Mouse (Mus musculus) G1E (cell line): ENCODE data around the gene Actr6. TPM values are rescaled to one million over a fixed set of nuclear protein-coding genes. Genes with fewer than 3 reads are reported as not detected.

Experiments
- ATAC-seq: 2 replicates; pipeline ENCODE4 v1.8.0; 2016; ENCODE audit warnings: mild to moderate bottlenecking; ENCODE audit not compliant: insufficient number of reproducible peaks, poor library complexity, low FRiP score, severe bottlenecking; ENCODE audit errors: extremely low read depth
- DNase-seq: peaks from one replicate; pipeline ENCODE4 v3.0.0; 2012; ENCODE audit warnings: low spot score
- H3K27me3 ChIP-seq: 2 replicates; pipeline ENCODE4 v1.6.1; 2012; ENCODE audit warnings: mild to moderate bottlenecking, low read length, inconsistent platforms; ENCODE audit not compliant: insufficient read depth
- H3K36me3 ChIP-seq: replicated peaks from 2 replicates; pipeline ENCODE3; 2012; ENCODE audit warnings: mild to moderate bottlenecking, inconsistent platforms
- H3K4me1 ChIP-seq: 2 replicates; pipeline ENCODE4 v1.6.1; 2012; ENCODE audit warnings: low read depth, low read length, inconsistent platforms, mixed read lengths; ENCODE audit not compliant: insufficient read depth
- H3K4me3 ChIP-seq: 2 replicates; pipeline ENCODE4 v1.5.1; 2012; ENCODE audit warnings: low read depth, mild to moderate bottlenecking, inconsistent platforms, low read length, moderate library complexity, mixed read lengths
- H3K9me3 ChIP-seq: replicated peaks from 2 replicates; pipeline ENCODE4 v1.6.1; 2012; ENCODE audit warnings: inconsistent platforms
- CTCF ChIP-seq: IDR thresholded peaks from 2 replicates; pipeline ENCODE4 v1.5.1; 2012; ENCODE audit warnings: low read depth, low read length, inconsistent platforms, mixed read lengths
- GATA1 ChIP-seq: IDR thresholded peaks from 2 replicates; pipeline ENCODE4 v1.6.1; 2012; ENCODE audit warnings: borderline replicate concordance, low read length, inconsistent platforms, mixed read lengths
- GATA2 ChIP-seq: IDR thresholded peaks from 2 replicates; pipeline ENCODE4 v1.6.1; 2012; ENCODE audit warnings: low read depth, low read length, inconsistent platforms, borderline replicate concordance
- POLR2AphosphoS5 ChIP-seq: IDR thresholded peaks from 2 replicates; pipeline ENCODE4 v1.6.1; 2012; ENCODE audit warnings: low read depth, low read length, inconsistent platforms; ENCODE audit not compliant: insufficient replicate concordance
- TAL1 ChIP-seq: conservative IDR thresholded peaks from 2 replicates; pipeline ENCODE4 v1.6.1; 2012; ENCODE audit warnings: low read depth, low read length, inconsistent platforms, mixed read lengths
- polyA plus RNA-seq: library from polyadenylated mRNA; stranded (reverse); fragments of >175 nt; gene quantifications from 2 replicates; pipeline ENCODE4 v1.2.3, GENCODE M21; 2012
- total RNA-seq, 2 experiments: library from RNA; stranded (forward) in 1 of 2; stranded (reverse) in 1 of 2; fragments of 200-1000 nt in 1 of 2; fragments of >200 nt in 1 of 2; fragmentation: Nextera tagmentation in 1 of 2; gene quantifications; 2 replicates each; pipeline ENCODE4 v1.2.3; 2014 to 2017

Actr6 gene
- total and polyA plus RNA-seq, 3 experiments: 0.60 to 26.4 (median 18.9) TPM

DNA sequence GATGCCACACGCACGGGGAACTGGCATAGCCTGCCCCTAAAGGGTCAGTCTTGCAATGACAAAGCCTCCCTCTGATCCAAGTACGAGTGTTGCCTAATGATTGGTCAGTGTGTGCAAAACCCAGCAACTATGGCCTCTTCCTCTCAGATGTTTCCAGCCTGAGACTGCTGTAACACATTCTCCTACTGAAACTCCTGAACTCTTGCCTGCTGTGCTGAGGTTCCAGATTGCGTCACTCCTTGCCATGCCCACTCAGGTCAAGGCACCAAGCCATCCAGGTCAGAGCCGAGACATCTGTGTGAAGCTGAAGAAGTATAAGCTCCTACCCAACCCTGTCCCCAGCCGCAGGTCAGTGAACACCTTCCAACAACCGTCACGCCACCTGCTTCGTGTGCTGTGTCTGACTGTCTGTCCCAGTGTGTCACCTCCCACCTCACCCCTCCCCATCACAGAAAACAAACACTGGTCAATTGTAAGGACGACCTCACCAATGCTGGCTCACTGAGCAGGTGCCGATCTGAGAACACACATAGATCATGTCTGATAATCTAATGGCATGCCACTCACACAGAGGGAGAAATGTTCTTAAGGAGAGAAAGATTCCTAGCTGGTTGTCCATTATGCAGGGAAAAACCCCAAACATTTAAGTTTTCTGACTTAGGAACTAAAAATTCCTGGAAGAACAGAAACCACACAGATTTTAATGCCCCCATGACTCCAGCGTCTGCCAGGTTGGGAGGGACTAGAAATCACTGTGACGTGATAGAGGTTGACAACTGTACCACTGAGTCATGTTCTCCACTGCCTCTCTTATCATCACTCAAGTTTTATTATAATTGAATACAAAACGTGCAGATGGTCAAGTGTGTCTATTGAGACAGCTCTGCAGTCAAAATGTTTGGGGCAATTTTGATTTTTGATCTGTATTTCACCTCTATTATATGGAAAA, 9.6 kb downstream of the Actr6 start:
- H3K4me3 ChIP-seq: no peak overlapping the region
- DNase-seq (no peak), ATAC-seq (no peak)
- H3K9me3 ChIP-seq: no peaks in the 10 kb centered on the region
- no peaks in the 10 kb centered on the region for H3K4me1 ChIP-seq
- H3K36me3 ChIP-seq: peaks cover 68% of the 10 kb centered on the region
- no peaks in the 10 kb centered on the region for H3K27me3 ChIP-seq
- no peak for TF ChIP-seq TAL1
- TF ChIP-seq GATA2: no peak
- TF ChIP-seq CTCF: no peak
- TF ChIP-seq GATA1: no peak
- no peak for TF ChIP-seq POLR2AphosphoS5

DNA sequence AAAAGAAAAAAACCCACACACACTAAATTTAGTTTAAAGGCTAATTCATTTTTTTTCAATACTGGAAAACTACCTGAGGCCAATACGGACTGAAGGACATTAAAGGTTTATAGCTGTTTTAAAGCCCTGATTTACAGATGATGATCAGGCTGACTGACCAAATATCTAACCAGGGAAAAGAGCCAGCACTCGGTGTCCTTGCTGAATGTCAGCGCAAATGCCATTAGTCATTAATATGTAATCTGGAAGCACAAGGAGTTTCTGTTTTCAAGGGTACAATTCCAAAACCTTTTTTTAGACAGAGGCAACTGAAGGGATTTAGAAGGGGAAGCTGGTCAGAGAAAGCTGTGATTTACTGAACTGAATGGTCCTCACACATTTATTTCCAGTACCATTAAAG, 11.3 kb downstream of the Actr6 start:
- ATAC-seq: no peak
- no peaks in the 10 kb centered on the region for H3K4me1 ChIP-seq
- no peak for DNase-seq
- H3K36me3 ChIP-seq: peaks cover 66% of the 10 kb centered on the region
- no peak overlapping the region for H3K4me3 ChIP-seq
- H3K9me3 ChIP-seq: no peaks in the 10 kb centered on the region
- H3K27me3 ChIP-seq: no peaks in the 10 kb centered on the region
- TF ChIP-seq CTCF (no peak), GATA1 (no peak), GATA2 (no peak), POLR2AphosphoS5 (no peak), TAL1 (no peak)

DNA sequence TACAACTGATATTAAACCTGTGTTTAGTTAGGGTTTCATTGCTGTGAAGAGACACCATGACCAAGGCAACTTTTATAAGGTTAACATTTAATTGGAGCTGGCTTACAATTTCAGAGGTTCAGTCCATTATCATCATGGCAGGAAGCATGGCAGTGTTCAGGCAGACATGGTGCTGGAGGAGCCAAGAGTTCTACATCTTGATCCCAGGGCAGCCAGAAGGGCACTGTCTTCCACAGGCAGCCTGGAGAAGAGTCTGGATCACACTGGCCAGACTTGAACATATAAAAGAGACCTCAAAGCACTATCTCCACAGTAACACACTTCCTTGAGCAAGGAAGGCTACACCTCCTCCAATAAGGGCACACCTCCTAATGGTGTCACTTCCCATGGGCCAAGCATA, 11.8 kb downstream of the Actr6 start:
- Histone ChIP-seq H3K9me3 (no peaks in the 10 kb centered on the region), H3K4me1 (no peaks in the 10 kb centered on the region), H3K36me3 (peaks cover 66% of the 10 kb centered on the region), H3K4me3 (no peak overlapping the region), H3K27me3 (no peaks in the 10 kb centered on the region)
- no peak for DNase-seq
- TF ChIP-seq CTCF (no peak), POLR2AphosphoS5 (no peak), GATA2 (no peak), TAL1 (no peak), GATA1 (no peak)
- no peak for ATAC-seq

DNA sequence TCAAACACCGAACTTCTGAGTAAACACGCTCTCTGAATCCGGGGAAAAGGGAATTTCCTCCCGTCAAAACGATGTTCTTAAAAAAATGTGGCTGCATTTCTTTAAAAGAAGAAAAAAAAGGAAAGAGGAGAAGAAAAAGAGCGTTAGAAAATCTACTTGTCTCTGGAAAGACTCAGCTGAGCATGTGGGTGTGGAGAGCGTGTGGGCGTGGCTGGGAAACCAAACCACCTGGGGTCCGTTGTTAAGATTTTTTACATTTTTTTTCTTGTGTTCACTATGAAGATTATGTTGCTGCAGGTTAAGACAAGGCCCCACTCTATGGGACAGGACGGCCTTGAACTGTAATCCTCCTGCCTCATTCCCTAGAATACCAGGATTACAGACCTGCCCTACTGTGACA, 17.2 kb downstream of the Actr6 start:
- no peak for ATAC-seq
- peaks cover 67% of the 10 kb centered on the region for H3K36me3 ChIP-seq

DNA sequence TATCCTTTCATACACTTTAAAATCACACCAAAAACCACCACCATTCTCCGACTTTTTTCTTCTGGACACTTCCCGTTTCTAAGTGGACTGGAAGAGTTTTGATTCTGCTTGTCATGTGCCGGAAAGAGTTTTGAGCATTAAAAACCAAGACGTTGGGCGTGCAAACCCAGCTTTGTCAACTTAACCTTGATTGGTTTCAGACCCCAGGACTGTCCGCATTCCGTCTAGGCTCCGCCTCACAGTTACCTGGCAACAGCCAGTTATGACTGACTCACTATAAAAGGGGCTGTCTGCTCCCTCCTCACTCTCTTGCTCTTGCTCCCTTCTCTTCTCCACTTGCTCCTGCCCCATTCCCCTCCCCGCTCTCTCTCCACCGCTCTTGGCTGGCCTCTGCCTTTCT, 23.4 kb downstream of the Actr6 start:
- H3K4me1 ChIP-seq: no peaks in the 10 kb centered on the region

More for the DNA sequence above, 17.2 kb downstream of the Actr6 start:
- TF ChIP-seq CTCF (no peak), GATA1 (no peak), TAL1 (no peak), POLR2AphosphoS5 (no peak), GATA2 (no peak)
- Histone ChIP-seq H3K4me1 (peaks cover 2% of the 10 kb centered on the region; the same call in 1 of the 2 replicates), H3K4me3 (no peak overlapping the region), H3K27me3 (no peaks in the 10 kb centered on the region), H3K9me3 (no peaks in the 10 kb centered on the region)
- no peak for DNase-seq

DNA sequence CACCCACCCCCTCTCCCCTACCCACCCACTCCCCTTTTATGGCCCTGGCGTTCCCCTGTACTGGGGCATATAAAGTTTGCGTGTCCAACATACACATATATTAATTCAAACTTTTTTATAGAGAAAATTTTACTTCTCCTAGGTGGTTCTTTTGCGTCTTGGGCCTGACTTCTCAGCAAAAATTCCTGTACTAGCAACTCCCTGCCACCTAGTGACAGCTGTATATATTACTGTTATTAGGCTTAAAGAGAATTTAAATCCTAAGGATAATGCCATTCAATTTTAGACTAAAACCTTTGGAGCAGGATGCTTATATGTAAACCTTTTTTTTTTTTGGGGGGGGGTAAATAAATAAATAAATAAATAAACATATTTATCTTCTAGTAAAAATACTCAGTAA, 24.7 kb downstream of the Actr6 start:
- TF ChIP-seq TAL1 (no peak), GATA2 (no peak), POLR2AphosphoS5 (no peak), GATA1 (no peak), CTCF (no peak)
- Histone ChIP-seq H3K4me1 (no peaks in the 10 kb centered on the region; the same call in 1 of the 2 replicates), H3K4me3 (no peak overlapping the region), H3K9me3 (no peaks in the 10 kb centered on the region), H3K36me3 (peaks cover 12% of the 10 kb centered on the region), H3K27me3 (peaks cover 2% of the 10 kb centered on the region; the same call in 1 of the 2 replicates)
- no peak for ATAC-seq
- no peak for DNase-seq

More for the DNA sequence above, 23.4 kb downstream of the Actr6 start:
- ATAC-seq (no peak), DNase-seq (no peak)
- TF ChIP-seq TAL1 (no peak), CTCF (no peak), GATA2 (no peak), GATA1 (no peak), POLR2AphosphoS5 (no peak)
- Histone ChIP-seq H3K36me3 (peaks cover 25% of the 10 kb centered on the region), H3K9me3 (no peaks in the 10 kb centered on the region), H3K4me3 (no peak overlapping the region), H3K27me3 (peaks cover 2% of the 10 kb centered on the region; the same call in 1 of the 2 replicates)
